Mouse (Mus musculus): ENCODE results near the gene Ndst2.

DNA sequence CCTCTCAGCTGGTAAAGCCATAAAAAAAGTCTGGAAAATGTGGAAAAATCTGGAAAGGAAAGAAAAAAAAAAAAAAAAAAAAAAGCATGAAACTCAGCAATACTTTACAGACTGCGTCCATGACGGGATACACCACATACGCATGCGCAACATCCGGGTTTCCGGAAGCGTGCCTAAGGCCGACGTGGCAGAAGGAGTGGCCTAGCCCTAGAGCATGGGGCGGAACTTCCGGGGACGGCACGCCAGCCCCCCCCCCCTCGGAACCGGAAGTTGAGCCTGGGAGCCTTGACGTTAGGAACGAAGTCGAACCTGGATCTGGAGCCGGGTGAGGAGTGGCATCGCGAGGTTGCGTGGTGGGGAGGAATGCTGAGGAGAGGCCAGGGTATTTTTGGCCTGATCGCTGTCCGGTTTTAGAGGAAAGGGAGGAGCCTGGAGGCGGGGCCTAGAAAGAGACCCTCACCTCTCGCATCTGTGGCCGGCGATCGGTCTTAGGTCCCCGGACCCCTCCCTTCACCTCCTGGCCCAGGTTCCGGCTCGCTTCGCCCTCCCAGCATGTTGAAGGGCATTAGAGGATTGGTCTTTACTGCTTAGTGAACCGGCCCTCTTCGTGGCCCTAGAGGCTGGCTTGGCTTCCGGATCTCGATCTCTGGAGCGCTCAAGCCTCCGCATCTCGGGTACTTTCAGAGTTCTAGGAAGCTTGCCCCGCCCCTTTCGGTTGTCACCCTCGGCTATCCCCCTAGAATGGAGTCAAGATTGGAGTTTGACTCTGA lies 60.1 kb downstream of the Ndst2 start, which contains the start of gene Sec24c:
- TF ChIP-seq CTCF (IDR thresholded peaks at IDR 0.05; ENCODE audit: borderline replicate concordance, insufficient read depth, low read depth, low read length) (no peak), POLR2A (IDR thresholded peaks at IDR 0.05; ENCODE audit: borderline replicate concordance, insufficient read depth, low read length) (peak; percentile 60)

Data from cerebellum, adult 2 months (tissue).